Mouse (Mus musculus): ENCODE measurements around the gene Odf2. TPM values are rescaled to one million over a fixed set of nuclear protein-coding genes. Genes with fewer than 3 reads are reported as not detected.

The Odf2 gene
- polyA plus RNA-seq, 2 experiments, result 23.5 to 29.6 TPM

GRCm38 (mm10) chr2:29844661-29845060 lies 44.4 kb upstream of the Odf2 start:
- H3K4me2 ChIP-seq (ENCODE audit: low read depth), result no peak overlapping the region
- H3K27ac ChIP-seq, result no peak overlapping the region
- H3K9ac ChIP-seq (replicated peaks), result no peak overlapping the region
- peaks cover 19% of the 10 kb centered on the region for H3K27me3 ChIP-seq (ENCODE audit: control insufficient read depth, insufficient read depth, low read length)
- H3K9me3 ChIP-seq (ENCODE audit: control insufficient read depth, low read length), result no peaks in the 10 kb centered on the region
- H3K4me3 ChIP-seq (ENCODE audit: insufficient read depth in 1 of 2, low read depth in 2 of 2, low read length in 2 of 2), result no peak overlapping the region
- ATAC-seq (ENCODE audit: insufficient read depth), result no peak
- no peaks in the 10 kb centered on the region for H3K36me3 ChIP-seq (replicated peaks; ENCODE audit: control insufficient read depth, insufficient read depth, low read depth)
- no peaks in the 10 kb centered on the region for H3K4me1 ChIP-seq (replicated peaks; ENCODE audit: control insufficient read depth in 2 of 2, insufficient read depth in 2 of 2, low read length in 1 of 2)
- DNase-seq (ENCODE audit: low read depth in 3 of 3, low spot score in 3 of 3), result no peak
- TF ChIP-seq EP300 (IDR thresholded peaks at IDR 0.05; ENCODE audit: low read depth) (no peak), CTCF (IDR thresholded peaks at IDR 0.05; ENCODE audit: low read depth) (no peak)
- 46% methylated on average over 3 of the region's 3 CpGs for WGBS (ENCODE audit: insufficient replicate concordance)

- ATAC-seq (ENCODE audit: insufficient read depth) (no peak), DNase-seq (ENCODE audit: low read depth in 3 of 3, low spot score in 3 of 3) (no peak)
- H3K27ac ChIP-seq, result no peak overlapping the region
- 43% methylated on average over 25 of the region's 25 CpGs for WGBS (ENCODE audit: insufficient replicate concordance)
- H3K9me3 ChIP-seq (ENCODE audit: control insufficient read depth, low read length), result no peaks in the 10 kb centered on the region
- H3K4me1 ChIP-seq (replicated peaks; ENCODE audit: control insufficient read depth in 2 of 2, insufficient read depth in 2 of 2, low read length in 1 of 2), result no peaks in the 10 kb centered on the region
- no peak overlapping the region for H3K4me3 ChIP-seq (ENCODE audit: insufficient read depth in 1 of 2, low read depth in 2 of 2, low read length in 2 of 2)
- no peak overlapping the region for H3K4me2 ChIP-seq (ENCODE audit: low read depth)
- no peak overlapping the region for H3K9ac ChIP-seq (replicated peaks)
- no peak for TF ChIP-seq EP300 (IDR thresholded peaks at IDR 0.05; ENCODE audit: low read depth)
- no peaks in the 10 kb centered on the region for H3K36me3 ChIP-seq (replicated peaks; ENCODE audit: control insufficient read depth, insufficient read depth, low read depth)
- H3K27me3 ChIP-seq (ENCODE audit: control insufficient read depth, insufficient read depth, low read length), result peaks cover 19% of the 10 kb centered on the region
Measured at GRCm38 (mm10) chr2:29845636-29846035, 43.4 kb upstream of the Odf2 start.

- no peak for ATAC-seq (ENCODE audit: insufficient read depth)
- no peaks in the 10 kb centered on the region for H3K9me3 ChIP-seq (ENCODE audit: control insufficient read depth, low read length)
- H3K36me3 ChIP-seq (replicated peaks; ENCODE audit: control insufficient read depth, insufficient read depth, low read depth), result no peaks in the 10 kb centered on the region
- no peak overlapping the region for H3K9ac ChIP-seq (replicated peaks)
- 35% methylated on average over 47 of the region's 47 CpGs for WGBS (ENCODE audit: insufficient replicate concordance)
- no peak overlapping the region for H3K27ac ChIP-seq
- TF ChIP-seq EP300 (IDR thresholded peaks at IDR 0.05; ENCODE audit: low read depth) (no peak), CTCF (IDR thresholded peaks at IDR 0.05; ENCODE audit: low read depth) (no peak)
- no peak overlapping the region for H3K4me3 ChIP-seq (ENCODE audit: insufficient read depth in 1 of 2, low read depth in 2 of 2, low read length in 2 of 2)
- H3K27me3 ChIP-seq (ENCODE audit: control insufficient read depth, insufficient read depth, low read length), result peaks cover 19% of the 10 kb centered on the region
- H3K4me2 ChIP-seq (ENCODE audit: low read depth), result no peak overlapping the region
- H3K4me1 ChIP-seq (replicated peaks; ENCODE audit: control insufficient read depth in 2 of 2, insufficient read depth in 2 of 2, low read length in 1 of 2), result no peaks in the 10 kb centered on the region
- no peak for DNase-seq (ENCODE audit: low read depth in 3 of 3, low spot score in 3 of 3)
Measured at GRCm38 (mm10) chr2:29846061-29846853, 42.8 kb upstream of the Odf2 start.

GRCm38 (mm10) chr2:29846911-29847310 lies 42.1 kb upstream of the Odf2 start:
- DNase-seq (ENCODE audit: low read depth in 3 of 3, low spot score in 3 of 3), result no peak
- Histone ChIP-seq H3K4me2 (ENCODE audit: low read depth) (no peak overlapping the region), H3K27ac (no peak overlapping the region), H3K9ac (replicated peaks) (no peak overlapping the region), H3K27me3 (ENCODE audit: control insufficient read depth, insufficient read depth, low read length) (peaks cover 19% of the 10 kb centered on the region), H3K36me3 (replicated peaks; ENCODE audit: control insufficient read depth, insufficient read depth, low read depth) (no peaks in the 10 kb centered on the region), H3K4me1 (replicated peaks; ENCODE audit: control insufficient read depth in 2 of 2, insufficient read depth in 2 of 2, low read length in 1 of 2) (no peaks in the 10 kb centered on the region), H3K4me3 (ENCODE audit: insufficient read depth in 1 of 2, low read depth in 2 of 2, low read length in 2 of 2) (no peak overlapping the region), H3K9me3 (ENCODE audit: control insufficient read depth, low read length) (no peaks in the 10 kb centered on the region)
- no peak for ATAC-seq (ENCODE audit: insufficient read depth)
- TF ChIP-seq EP300 (IDR thresholded peaks at IDR 0.05; ENCODE audit: low read depth) (no peak), CTCF (IDR thresholded peaks at IDR 0.05; ENCODE audit: low read depth) (no peak)
- WGBS (ENCODE audit: insufficient replicate concordance), result 43% methylated on average over 3 of the region's 3 CpGs

GRCm38 (mm10) chr2:29849041-29849440 lies 40.0 kb upstream of the Odf2 start:
- WGBS (ENCODE audit: insufficient replicate concordance), result 56% methylated on average over 8 of the region's 8 CpGs
- Histone ChIP-seq H3K9me3 (ENCODE audit: control insufficient read depth, low read length) (no peaks in the 10 kb centered on the region), H3K4me2 (ENCODE audit: low read depth) (no peak overlapping the region), H3K27me3 (ENCODE audit: control insufficient read depth, insufficient read depth, low read length) (peaks cover 19% of the 10 kb centered on the region), H3K4me1 (replicated peaks; ENCODE audit: control insufficient read depth in 2 of 2, insufficient read depth in 2 of 2, low read length in 1 of 2) (no peaks in the 10 kb centered on the region), H3K9ac (replicated peaks) (no peak overlapping the region), H3K36me3 (replicated peaks; ENCODE audit: control insufficient read depth, insufficient read depth, low read depth) (no peaks in the 10 kb centered on the region), H3K27ac (no peak overlapping the region), H3K4me3 (ENCODE audit: insufficient read depth in 1 of 2, low read depth in 2 of 2, low read length in 2 of 2) (no peak overlapping the region)
- TF ChIP-seq EP300 (IDR thresholded peaks at IDR 0.05; ENCODE audit: low read depth) (no peak), CTCF (IDR thresholded peaks at IDR 0.05; ENCODE audit: low read depth) (no peak)
- DNase-seq (ENCODE audit: low read depth in 3 of 3, low spot score in 3 of 3) (no peak), ATAC-seq (ENCODE audit: insufficient read depth) (no peak)
